8 mouse cellular contexts compared by ENCODE assay signal in genomic region chr7:27195681-27196611, GRCm38 (mm10). TPM values are rescaled to one million over a fixed set of nuclear protein-coding genes. Genes with fewer than 3 reads are reported as not detected.
DNase-seq lines count a peak whose midpoint lies in the region; ATAC-seq and TF ChIP-seq lines count a peak whose summit lies in the region.

BC024978 (plus strand) TSS chr7:27195781.
Snrpa (minus strand) TSS chr7:27196271.

- peak within 1 kb of the TSS; percentile 57 for H3K4me3 ChIP-seq in cortical plate, adult 2 months (ENCODE audit: insufficient read depth, low read length)
- H3K4me3 ChIP-seq in megakaryocyte, embryonic 14.5 days (replicated peaks): peak within 1 kb of the TSS; percentile 95

- H3K27me3 ChIP-seq in megakaryocyte, embryonic 14.5 days (replicated peaks): no peaks in the 10 kb centered on the region

- TF ChIP-seq CTCF in cortical plate, adult 2 months (IDR thresholded peaks at IDR 0.05; ENCODE audit: extremely low read depth, insufficient read depth, low read length): no peak

- ATAC-seq in activated CD4-positive, CD25-positive, alpha-beta regulatory T cell, adult 4 months: peak; percentile 96

- H3K4me1 ChIP-seq in cortical plate, adult 2 months (ENCODE audit: control insufficient read depth, insufficient read depth, low read length): peaks cover 9% of the 10 kb centered on the region
- peaks cover 63% of the 10 kb centered on the region for H3K4me1 ChIP-seq in megakaryocyte, embryonic 14.5 days

- no peaks in the 10 kb centered on the region for H3K9me3 ChIP-seq in megakaryocyte, embryonic 14.5 days

- peak within 1 kb of the TSS; percentile 91 for H3K27ac ChIP-seq in cortical plate, adult 2 months (ENCODE audit: insufficient read depth, low read length)

- TF ChIP-seq POLR2A in cortical plate, adult 2 months (IDR thresholded peaks at IDR 0.05; ENCODE audit: extremely low read depth, insufficient read depth, low read length): peak; percentile 21; the same call in 1 of the 2 replicates

- peak; percentile 98 for DNase-seq in gastrocnemius, adult 8-10 months (ENCODE audit: low spot score in 2 of 2)
- peak; percentile 97 for DNase-seq in hindlimb bud, embryonic 11.5 days (ENCODE audit: extremely low spot score, low read depth, low spot score)
- DNase-seq in left cerebral cortex, adult 8-10 months (ENCODE audit: low spot score in 2 of 2): peak; percentile 86 to 100
- DNase-seq in right cerebral cortex, postnatal 10 days (ENCODE audit: low spot score in 2 of 2): peak; percentile 98 to 100
- peak; percentile 87 for DNase-seq in urinary bladder, postnatal 25 days (ENCODE audit: low spot score)

- peaks cover 47% of the 10 kb centered on the region for H3K36me3 ChIP-seq in megakaryocyte, embryonic 14.5 days (replicated peaks; ENCODE audit: low read length)

RNA-seq across cellular contexts. Expression of gene BC024978, which starts in this region (rescaled TPM):
- 1 to 10 TPM; 4.2 to 4.5 TPM for polyA plus RNA-seq in activated CD4-positive, CD25-positive, alpha-beta regulatory T cell, adult 4 months (2017; shearing (Covaris generic))
- polyA plus RNA-seq in cortical plate, adult 2 months (2012; rRNA removed): 14.9 and 15.2 TPM in 2 replicates
- 10 to 100 TPM; 13.2 to 20.5 (median 15.1) TPM for total RNA-seq in gastrocnemius, adult 8-10 months (2022)
- 10 to 100 TPM; 21.0 to 25.0 (median 23.2) TPM for total RNA-seq in left cerebral cortex, adult 8-10 months (2022)
- 1.0 and 2.3 TPM in 2 replicates for polyA plus RNA-seq in megakaryocyte, embryonic 14.5 days (2012; ENCODE audit: insufficient read depth, low replicate concordance)

RNA-seq across cellular contexts. Expression of gene Snrpa, which starts in this region (rescaled TPM):
- 100 to 1,000 TPM in 1 of 2 experiments, 10 to 100 TPM in 1; 74.6 to 109 TPM for polyA plus RNA-seq in activated CD4-positive, CD25-positive, alpha-beta regulatory T cell, adult 4 months (2017; shearing (Covaris generic))
- 175 and 176 TPM in 2 replicates for polyA plus RNA-seq in cortical plate, adult 2 months (2012; rRNA removed)
- 10 to 100 TPM; 27.9 to 32.9 (median 31.6) TPM for total RNA-seq in gastrocnemius, adult 8-10 months (2022)
- 10 to 100 TPM; 66.3 to 85.0 (median 72.8) TPM for total RNA-seq in left cerebral cortex, adult 8-10 months (2022)
- polyA plus RNA-seq in megakaryocyte, embryonic 14.5 days (2012; ENCODE audit: insufficient read depth, low replicate concordance): 467 and 2,125 TPM in 2 replicates

Comparison
In these comparisons a context has a peak if more than half of its experiments do, and no peak if none do; other contexts are left out.
1. Peak in every context shown above with its lines: DNase-seq, ATAC-seq, H3K4me3 ChIP-seq and H3K27ac ChIP-seq.